Mouse (Mus musculus) monocyte, adult 5-6 weeks (primary cell): ENCODE data around the gene Oasl2. TPM values are rescaled to one million over a fixed set of nuclear protein-coding genes. Genes with fewer than 3 reads are reported as not detected.
"Not testable (repeated sequence)": the region's sequence is repeated elsewhere in the genome, so short reads cannot be mapped to it uniquely, and the experiment has no call there.

Experiments
- ATAC-seq: fragments of 153-309, 156-312 bp; replicated peaks from 2 replicates; pipeline ENCODE4 v1.8.0; 2017; ENCODE audit warnings: mild to moderate bottlenecking; ENCODE audit not compliant: low TSS enrichment, insufficient number of reproducible peaks, severe bottlenecking, poor library complexity, low FRiP score
- total RNA-seq: library from RNA; stranded (forward); fragments of 200-1000, 200-491, 200-594 nt; gene quantifications from 3 replicates; pipeline ENCODE4 v1.2.3, GENCODE M21; 2017

The Oasl2 gene
- total RNA-seq, result 10.6 to 17.9 TPM (median 14.4 TPM) in 3 replicates

DNA sequence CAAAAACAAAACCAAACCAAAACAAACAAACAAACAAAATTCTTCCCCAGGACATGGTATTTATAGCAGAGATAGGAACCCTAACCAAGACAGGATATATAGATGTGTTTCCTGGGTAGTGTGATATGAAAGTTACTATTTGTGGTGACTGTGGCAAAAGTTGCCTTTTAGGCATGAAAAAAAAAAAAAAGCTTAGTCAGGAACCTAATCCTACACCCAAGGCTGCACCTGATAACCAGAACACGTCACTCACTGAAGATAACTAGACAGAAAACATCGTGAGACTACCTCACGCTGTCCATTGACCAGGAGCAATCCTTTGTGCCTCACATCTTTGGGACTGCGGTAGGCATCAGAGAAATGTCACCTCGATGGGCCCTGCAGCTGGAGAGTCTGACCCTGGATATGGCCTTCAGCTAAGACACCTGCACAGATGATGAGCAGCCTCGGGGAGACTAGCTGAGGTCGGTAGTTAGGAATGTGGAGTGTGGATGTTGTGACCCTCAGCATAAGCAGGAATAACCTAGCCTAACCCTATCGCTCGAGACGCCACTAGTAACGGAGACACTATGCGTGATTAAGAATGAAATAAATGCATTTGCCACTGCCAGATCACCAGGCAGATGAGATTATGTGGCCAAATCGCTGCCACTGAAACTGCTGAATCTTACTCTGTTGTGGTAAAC is at the start of gene Oasl2:
Gene Oasl2, plus strand, starts transcription at position 249 of the 686 bp plus-strand sequence.
- peak; percentile 40; the same call in 1 of the 2 replicates for ATAC-seq

- no peak for ATAC-seq
These were observed 45.0 kb upstream of the Oasl2 start for GRCm38 (mm10) chr5:114851565-114852236.

DNA sequence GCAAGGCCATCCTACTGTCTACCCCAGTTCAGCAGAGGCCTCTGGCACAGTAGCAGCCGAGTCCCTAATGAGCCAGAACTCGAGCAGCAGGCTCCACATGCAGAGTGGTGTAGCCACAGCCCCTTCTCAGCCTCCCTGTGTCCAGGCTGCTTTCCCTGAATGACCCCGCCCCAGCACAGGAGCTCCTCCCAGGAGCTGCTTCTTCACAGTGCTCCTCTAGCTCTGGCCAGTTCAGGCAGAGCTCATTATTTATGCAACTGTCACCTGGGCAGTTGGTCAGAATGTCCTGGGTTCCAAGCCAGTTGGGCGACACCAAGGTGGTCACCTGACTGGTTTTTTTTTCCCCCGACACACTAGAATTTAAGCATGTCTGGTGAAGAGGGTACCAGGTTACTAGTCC is 43.4 kb upstream of the Oasl2 start, which contains the start of gene 4930519G04Rik:
Gene 4930519G04Rik, plus strand, starts transcription at position 301 of the 400 bp plus-strand sequence.
- ATAC-seq, result not testable (repeated sequence)

- no peak for ATAC-seq
These were observed 38.2 kb upstream of the Oasl2 start, which contains the start of gene Gm9936 for GRCm38 (mm10) chr5:114858582-114858981. TSS of gene Gm9936 (minus strand) at chr5:114858682.

GRCm38 (mm10) chr5:114859253-114859652 is 37.5 kb upstream of the Oasl2 start:
- ATAC-seq, result peak; percentile 73

DNA sequence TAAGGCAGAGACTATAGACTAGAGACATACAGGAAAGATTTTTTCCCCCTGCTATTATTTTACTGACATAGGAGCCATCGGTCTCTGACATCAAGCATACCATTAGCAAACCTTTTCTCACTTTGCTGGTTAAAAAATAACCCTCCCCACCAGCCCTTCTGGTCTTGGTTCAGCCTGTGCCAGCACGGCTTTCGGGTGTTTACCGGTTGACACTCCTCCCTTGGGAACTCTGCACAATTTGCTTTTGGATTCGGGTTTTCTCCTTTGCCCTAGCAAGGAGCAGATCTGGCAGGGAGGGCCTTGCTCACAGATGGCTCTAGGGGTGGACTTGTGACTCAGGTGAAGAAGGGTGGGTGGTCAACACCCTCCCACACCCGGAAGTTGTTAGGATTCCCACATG is 35.0 kb upstream of the Oasl2 start:
- ATAC-seq, result no peak

GRCm38 (mm10) chr5:114864813-114865212 is 31.9 kb upstream of the Oasl2 start:
- ATAC-seq, result peak; percentile 59; the same call in 1 of the 2 replicates

DNA sequence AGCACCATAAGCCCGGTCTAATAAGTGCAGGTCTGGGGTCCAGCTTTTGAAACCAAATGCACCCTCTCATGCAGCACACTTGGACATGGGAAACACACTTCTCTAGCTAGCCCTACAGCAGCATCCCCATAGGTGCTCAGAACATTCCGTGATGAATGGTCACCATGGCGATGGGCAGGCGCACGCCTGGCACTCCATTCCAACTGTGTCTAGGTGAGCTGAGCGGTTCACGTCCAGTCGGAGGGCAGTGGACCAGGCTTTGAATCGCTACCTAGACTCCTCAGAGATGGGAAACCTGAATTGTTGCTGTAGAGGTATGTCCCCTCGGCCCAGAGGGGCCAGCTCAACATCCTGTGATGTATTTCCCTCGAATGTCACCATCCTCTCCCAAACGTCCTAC is 31.5 kb upstream of the Oasl2 start:
- no peak for ATAC-seq

- no peak for ATAC-seq
These were observed 20.9 kb upstream of the Oasl2 start for GRCm38 (mm10) chr5:114875858-114876257.

GRCm38 (mm10) chr5:114876331-114876730 is 20.4 kb upstream of the Oasl2 start:
- ATAC-seq, result no peak

GRCm38 (mm10) chr5:114877487-114877886 is 19.2 kb upstream of the Oasl2 start:
- no peak for ATAC-seq

DNA sequence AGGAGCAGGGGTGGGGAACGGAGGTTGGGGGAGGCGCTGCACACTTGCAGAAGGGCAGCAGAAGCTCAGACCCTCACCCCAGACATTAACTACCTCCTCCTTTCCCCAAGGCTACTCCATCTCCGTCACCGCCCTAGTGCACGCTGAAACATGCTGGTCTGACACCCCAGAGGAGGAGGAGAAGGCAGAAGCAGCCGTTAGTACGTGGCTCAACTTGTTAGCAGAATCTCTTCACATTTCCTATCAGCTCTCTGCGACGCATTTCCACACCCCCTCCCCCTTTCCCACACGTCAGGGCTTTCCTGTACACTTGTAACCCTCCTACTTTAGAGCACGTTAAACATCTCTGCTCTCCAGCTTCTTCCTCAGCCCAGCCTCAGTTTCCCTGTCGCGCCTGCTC is 17.3 kb upstream of the Oasl2 start:
- no peak for ATAC-seq

DNA sequence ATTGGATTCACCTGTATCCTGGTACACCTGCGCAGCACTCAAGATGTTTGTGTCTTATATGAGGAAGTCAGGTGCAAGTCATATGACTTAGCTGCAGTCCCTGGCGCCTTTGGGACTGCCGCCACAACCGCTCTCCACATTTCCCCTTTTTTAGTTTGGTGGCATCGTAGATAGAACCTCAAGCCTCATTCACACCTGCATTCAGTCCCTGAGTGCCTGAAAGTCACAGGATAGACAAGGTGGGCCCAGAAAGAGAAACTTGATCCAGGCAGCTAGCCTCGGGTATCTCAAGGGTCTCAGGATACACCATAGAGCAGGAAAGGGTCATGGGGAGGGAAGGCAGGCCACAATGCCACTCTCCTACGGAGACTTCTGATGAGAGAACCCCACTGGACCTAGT is 14.4 kb upstream of the Oasl2 start:
- not testable (repeated sequence) for ATAC-seq

- ATAC-seq, result no peak
These were observed 13.7 kb upstream of the Oasl2 start for GRCm38 (mm10) chr5:114883022-114883421.

DNA sequence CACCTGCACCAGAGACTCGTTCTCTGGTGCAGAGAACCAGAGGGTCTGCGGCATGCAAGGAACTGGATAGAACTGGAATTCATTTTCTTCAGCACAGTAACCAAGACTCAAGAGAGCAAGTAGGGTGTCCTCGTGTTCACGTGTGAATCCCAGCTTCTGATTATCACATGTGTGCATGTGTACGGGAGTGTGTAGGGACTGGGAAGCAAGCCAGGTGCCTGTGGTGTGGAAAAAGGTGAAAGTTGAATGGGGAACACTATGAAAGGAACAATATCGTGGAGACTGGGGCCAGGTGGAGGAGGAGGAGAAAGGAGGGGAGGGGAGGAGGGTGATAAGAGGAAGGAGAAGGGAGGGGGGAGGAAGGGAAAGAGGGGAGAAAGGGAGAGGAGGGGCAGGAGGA is 9.9 kb upstream of the Oasl2 start:
- no peak for ATAC-seq

DNA sequence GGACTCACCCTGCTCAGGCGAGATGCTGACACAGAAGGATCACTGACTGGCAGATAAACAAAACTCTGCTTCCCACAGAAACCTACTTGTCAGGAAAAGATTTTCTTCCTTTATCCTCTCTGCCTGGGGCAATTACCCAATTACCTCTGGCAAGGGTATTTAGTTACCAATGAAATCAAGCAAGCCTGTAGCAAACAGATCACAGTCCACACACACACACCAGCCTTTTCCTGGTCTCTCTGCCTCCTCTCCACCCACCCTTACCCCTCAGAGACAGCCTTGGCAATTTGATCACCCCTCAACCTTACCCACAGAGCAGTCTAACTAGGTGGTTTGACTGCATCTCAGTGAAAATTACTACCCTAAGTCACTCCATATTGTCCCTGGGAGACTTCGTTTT is 7.7 kb upstream of the Oasl2 start:
- ATAC-seq, result no peak

DNA sequence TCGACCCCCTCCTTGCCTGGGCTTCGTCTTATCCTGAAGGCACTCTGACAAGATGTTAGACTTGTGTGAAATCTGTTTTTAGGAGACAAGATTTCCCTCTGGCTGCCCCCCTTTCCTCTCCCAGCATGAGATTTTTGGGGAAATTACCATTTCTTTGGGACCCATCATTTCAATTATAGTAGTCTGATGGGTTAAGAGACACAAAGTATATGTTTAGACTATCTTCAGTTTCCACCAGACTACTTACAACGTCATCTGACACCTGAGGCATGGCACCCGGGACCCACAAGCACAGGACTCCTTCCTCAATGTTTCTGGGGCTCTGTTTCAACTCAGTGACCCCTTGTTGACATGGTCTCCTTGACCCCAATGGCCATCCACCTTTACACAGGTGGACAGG is 1.2 kb upstream of the Oasl2 start:
- no peak for ATAC-seq

- ATAC-seq, result no peak
These were observed 648 bp downstream of the Oasl2 start for GRCm38 (mm10) chr5:114897374-114897793.

GRCm38 (mm10) chr5:114898857-114899256 is 2.1 kb downstream of the Oasl2 start:
- ATAC-seq, result no peak

- ATAC-seq, result peak; percentile 68
These were observed 5.7 kb downstream of the Oasl2 start for GRCm38 (mm10) chr5:114902413-114902812.
